Mouse (Mus musculus) liver, postnatal 0 days (tissue): Measurements from ENCODE around the gene Rps27.
"Not testable (repeated sequence)": the region's sequence is repeated elsewhere in the genome, so short reads cannot be mapped to it uniquely, and the experiment has no call there.

Experiments used
- CTCF ChIP-seq: sonication (generic); IDR thresholded peaks from 2 replicates; pipeline ENCODE4 v1.5.1; 2016; ENCODE audit warnings: antibody characterized with exemption, low read depth
- EP300 ChIP-seq: IDR thresholded peaks from 2 replicates; pipeline ENCODE4 v1.6.1; 2016; ENCODE audit warnings: antibody characterized with exemption, low read depth, mild to moderate bottlenecking

- TF ChIP-seq CTCF, EP300: not testable (repeated sequence)
Observed at GRCm38 (mm10) chr3:90252659-90253058, 39.2 kb upstream of the Rps27 start.
